12 mouse cellular contexts compared by ENCODE assay signal in genomic region chr10:90753106-90753505, GRCm38 (mm10).
DNase-seq lines count a peak whose midpoint lies in the region; ATAC-seq and TF ChIP-seq lines count a peak whose summit lies in the region.
"Had no signal": no experiment of that assay in that cellular context is flagged by ENCODE, and none has a peak within 500 bp of the region (broad histone marks: within the 10 kb centered on the region; RNA-seq: fewer than 3 reads in every experiment).

No protein-coding gene starts in this region.

- peak; percentile 12 for DNase-seq in heart, postnatal 0 days (ENCODE audit: low spot score)
- DNase-seq in heart, embryonic 10.5 days (ENCODE audit: low spot score) = no peak
- peak; percentile 94 for DNase-seq in brain, adult 2 months (ENCODE audit: low read depth, low spot score)
- DNase-seq in left cerebral cortex, postnatal 14 days (ENCODE audit: low spot score in 2 of 2) = peak; percentile 74 to 83
- no peak for DNase-seq in testis, postnatal 10 days (ENCODE audit: low spot score)
- DNase-seq in retina, postnatal 1 day = no peak
- no peak for DNase-seq in urinary bladder, adult 2 months (ENCODE audit: low spot score)
- DNase-seq: lung, postnatal 36 days had no signal

- TF ChIP-seq CTCF in heart, postnatal 0 days (IDR thresholded peaks at IDR 0.05; ENCODE audit: low read depth) = no peak

- no peak for TF ChIP-seq EP300 in heart, postnatal 0 days (IDR thresholded peaks at IDR 0.05; ENCODE audit: low read depth)

- peaks cover 5% of the 10 kb centered on the region; the same call in 1 of the 2 replicates for H3K9me3 ChIP-seq in heart, postnatal 0 days (replicated peaks; ENCODE audit: control insufficient read depth, low read length)
- no peaks in the 10 kb centered on the region for H3K9me3 ChIP-seq in heart, embryonic 10.5 days
- H3K9me3 ChIP-seq in forebrain, embryonic 16.5 days (ENCODE audit: control insufficient read depth, low read length) = no peaks in the 10 kb centered on the region
- H3K9me3 ChIP-seq: embryonic facial prominence, embryonic 13.5 days; heart, embryonic 15.5 days; neural tube, embryonic 12.5 days had no signal

- no peak overlapping the region for H3K4me2 ChIP-seq in heart, postnatal 0 days (ENCODE audit: low read depth, low read length)
- no peak overlapping the region for H3K4me2 ChIP-seq in forebrain, embryonic 16.5 days (ENCODE audit: low read length)
- H3K4me2 ChIP-seq: embryonic facial prominence, embryonic 13.5 days; heart, embryonic 15.5 days; neural tube, embryonic 12.5 days had no signal

- 0 out of 2 replicates have a peak, but pooled peaks have one; percentile 44 for ATAC-seq in heart, postnatal 0 days (ENCODE audit: insufficient read depth, low read depth)
- peak; percentile 77 for ATAC-seq in forebrain, embryonic 16.5 days

- 45% methylated on average over 9 of the region's 9 CpGs for WGBS in heart, postnatal 0 days
- WGBS in heart, embryonic 10.5 days = 72% methylated on average over 9 of the region's 9 CpGs
- 52% methylated on average over 9 of the region's 9 CpGs for WGBS in forebrain, embryonic 16.5 days

- no peak overlapping the region for H3K27ac ChIP-seq in heart, postnatal 0 days (ENCODE audit: low read depth)
- H3K27ac ChIP-seq in heart, embryonic 10.5 days = no peak overlapping the region
- H3K27ac ChIP-seq in forebrain, embryonic 16.5 days (ENCODE audit: low read length) = peak overlapping the region; percentile 28; the same call in 1 of the 2 replicates
- H3K27ac ChIP-seq: embryonic facial prominence, embryonic 13.5 days; heart, embryonic 15.5 days; neural tube, embryonic 12.5 days had no signal

- H3K27me3 ChIP-seq in heart, postnatal 0 days (ENCODE audit: control insufficient read depth, insufficient read depth, low read length) = no peaks in the 10 kb centered on the region
- H3K27me3 ChIP-seq in heart, embryonic 10.5 days (ENCODE audit: insufficient read depth, poor library complexity, severe bottlenecking) = no peaks in the 10 kb centered on the region
- no peaks in the 10 kb centered on the region for H3K27me3 ChIP-seq in forebrain, embryonic 16.5 days (replicated peaks; ENCODE audit: control insufficient read depth, insufficient read depth, low read length)
- H3K27me3 ChIP-seq: embryonic facial prominence, embryonic 13.5 days; heart, embryonic 15.5 days; neural tube, embryonic 12.5 days had no signal

- no peak overlapping the region for H3K4me3 ChIP-seq in heart, postnatal 0 days (ENCODE audit: low read depth, low read length)
- H3K4me3 ChIP-seq in heart, embryonic 10.5 days = no peak overlapping the region
- no peak overlapping the region for H3K4me3 ChIP-seq in forebrain, embryonic 16.5 days (replicated peaks; ENCODE audit: low read length)
- H3K4me3 ChIP-seq: embryonic facial prominence, embryonic 13.5 days; heart, embryonic 15.5 days; neural tube, embryonic 12.5 days had no signal

- intact Hi-C loops in left cerebral cortex, postnatal 14 days (cut with DNase I) = no loop called here

- no peaks in the 10 kb centered on the region for H3K4me1 ChIP-seq in heart, postnatal 0 days (ENCODE audit: control insufficient read depth, insufficient read depth)
- no peaks in the 10 kb centered on the region for H3K4me1 ChIP-seq in heart, embryonic 10.5 days
- H3K4me1 ChIP-seq in forebrain, embryonic 16.5 days (replicated peaks; ENCODE audit: control insufficient read depth, insufficient read depth, low read length) = peaks cover 13% of the 10 kb centered on the region
- H3K4me1 ChIP-seq: embryonic facial prominence, embryonic 13.5 days; heart, embryonic 15.5 days had no signal

- H3K9ac ChIP-seq in heart, postnatal 0 days (replicated peaks; ENCODE audit: low read depth, low read length) = no peak overlapping the region
- H3K9ac ChIP-seq in forebrain, embryonic 16.5 days (replicated peaks; ENCODE audit: low read depth, low read length) = no peak overlapping the region
- H3K9ac ChIP-seq: embryonic facial prominence, embryonic 13.5 days; heart, embryonic 15.5 days; neural tube, embryonic 12.5 days had no signal

- no peaks in the 10 kb centered on the region for H3K36me3 ChIP-seq in heart, postnatal 0 days (replicated peaks; ENCODE audit: control insufficient read depth, insufficient read depth, low read length)
- H3K36me3 ChIP-seq in heart, embryonic 10.5 days = no peaks in the 10 kb centered on the region
- H3K36me3 ChIP-seq in forebrain, embryonic 16.5 days (ENCODE audit: control insufficient read depth, insufficient read depth) = no peaks in the 10 kb centered on the region
- H3K36me3 ChIP-seq: embryonic facial prominence, embryonic 13.5 days; heart, embryonic 15.5 days; neural tube, embryonic 12.5 days had no signal

Comparison
In these comparisons a context has a peak if more than half of its experiments do, and no peak if none do; other contexts are left out.
1. DNase-seq: peak in heart, postnatal 0 days (single experiment), brain, adult 2 months (single experiment) and left cerebral cortex, postnatal 14 days (2 of 2); none in heart, embryonic 10.5 days (single experiment), testis, postnatal 10 days (single experiment), retina, postnatal 1 day (single experiment) and urinary bladder, adult 2 months (single experiment).